Mouse (Mus musculus) heart, postnatal 25 days (tissue): Measurements from ENCODE around the gene Lztr1. TPM values are rescaled to one million over a fixed set of nuclear protein-coding genes. Genes with fewer than 3 reads are reported as not detected.

Source experiments
- DNase-seq: peaks from one replicate; pipeline ENCODE4 v3.0.0; 2022; ENCODE audit warnings: low spot score
- intact Hi-C: fragments of 180-260 bp; cut with DNase I; formaldehyde crosslinking; loops from one replicate; pipeline ENCODE4 v1.15.1; 2025
- total RNA-seq, 2 experiments: library from RNA; stranded (reverse); gene quantifications; 2 replicates each; pipeline ENCODE4 v1.2.3; 2021

The Lztr1 gene
- total RNA-seq, result 10 to 100 TPM; 34.3 to 35.0 TPM

- intact Hi-C loops, result loop anchor here (5.0 kb wide), 1 partner anchor 56 kb away; the partner anchor contains the start of gene Crkl
- DNase-seq, result peak; percentile 79
These were observed at the start of gene Lztr1 for GRCm38 (mm10) chr16:17508546-17509239. Lztr1 (plus strand) TSS chr16:17508688.

GRCm38 (mm10) chr16:17460254-17460653, 48.2 kb upstream of the Lztr1 start:
- intact Hi-C loops, result no loop called here
- no peak for DNase-seq

GRCm38 (mm10) chr16:17461596-17461995, 46.9 kb upstream of the Lztr1 start:
- DNase-seq, result no peak
- intact Hi-C loops, result no loop called here

GRCm38 (mm10) chr16:17463184-17463583, 45.3 kb upstream of the Lztr1 start:
- intact Hi-C loops, result no loop called here
- DNase-seq, result no peak

GRCm38 (mm10) chr16:17466875-17467663, 41.4 kb upstream of the Lztr1 start:
- intact Hi-C loops, result no loop called here
- no peak for DNase-seq

GRCm38 (mm10) chr16:17472498-17472897, 36.0 kb upstream of the Lztr1 start:
- DNase-seq, result no peak
- intact Hi-C loops, result no loop called here

GRCm38 (mm10) chr16:17474091-17474490, 34.4 kb upstream of the Lztr1 start:
- no peak for DNase-seq
- intact Hi-C loops, result no loop called here

GRCm38 (mm10) chr16:17474761-17475160, 33.7 kb upstream of the Lztr1 start:
- intact Hi-C loops, result no loop called here
- no peak for DNase-seq

GRCm38 (mm10) chr16:17475326-17475725, 33.2 kb upstream of the Lztr1 start:
- no peak for DNase-seq
- intact Hi-C loops, result no loop called here

GRCm38 (mm10) chr16:17478331-17478943, 30.1 kb upstream of the Lztr1 start:
- intact Hi-C loops, result no loop called here

GRCm38 (mm10) chr16:17481465-17481864, 27.0 kb upstream of the Lztr1 start:
- intact Hi-C loops, result no loop called here
- DNase-seq, result no peak

More at GRCm38 (mm10) chr16:17478331-17478943, 30.1 kb upstream of the Lztr1 start:
- DNase-seq, result no peak

GRCm38 (mm10) chr16:17486505-17486904, 22.0 kb upstream of the Lztr1 start:
- intact Hi-C loops, result no loop called here

GRCm38 (mm10) chr16:17488478-17489468, 19.7 kb upstream of the Lztr1 start:
- intact Hi-C loops, result no loop called here
- DNase-seq, result no peak

More at GRCm38 (mm10) chr16:17486505-17486904, 22.0 kb upstream of the Lztr1 start:
- no peak for DNase-seq

- no peak for DNase-seq
- intact Hi-C loops, result no loop called here
These were observed 18.9 kb upstream of the Lztr1 start, which contains the start of gene Aifm3 for GRCm38 (mm10) chr16:17489469-17490111. Aifm3 (plus strand) TSS chr16:17489611.

GRCm38 (mm10) chr16:17491154-17491553, 17.3 kb upstream of the Lztr1 start:
- intact Hi-C loops, result no loop called here
- DNase-seq, result no peak

GRCm38 (mm10) chr16:17491896-17492561, 16.5 kb upstream of the Lztr1 start:
- intact Hi-C loops, result no loop called here
- DNase-seq, result no peak

- intact Hi-C loops, result no loop called here
- no peak for DNase-seq
These were observed 11.8 kb upstream of the Lztr1 start for GRCm38 (mm10) chr16:17496499-17497305.
